Mouse (Mus musculus): Measurements from ENCODE around the gene Cd300lg.
A peak's percentile ranks its signal among the peaks of the same experiment; 100 is the strongest.

Cd300lg gene

GRCm38 (mm10) chr11:102101219-102101618 is 59.9 kb downstream of the Cd300lg start, which contains the start of gene Ppy:
TSS of gene Ppy (minus strand) at chr11:102101319.
- no peak for DNase-seq (ENCODE audit: low spot score)

DNA sequence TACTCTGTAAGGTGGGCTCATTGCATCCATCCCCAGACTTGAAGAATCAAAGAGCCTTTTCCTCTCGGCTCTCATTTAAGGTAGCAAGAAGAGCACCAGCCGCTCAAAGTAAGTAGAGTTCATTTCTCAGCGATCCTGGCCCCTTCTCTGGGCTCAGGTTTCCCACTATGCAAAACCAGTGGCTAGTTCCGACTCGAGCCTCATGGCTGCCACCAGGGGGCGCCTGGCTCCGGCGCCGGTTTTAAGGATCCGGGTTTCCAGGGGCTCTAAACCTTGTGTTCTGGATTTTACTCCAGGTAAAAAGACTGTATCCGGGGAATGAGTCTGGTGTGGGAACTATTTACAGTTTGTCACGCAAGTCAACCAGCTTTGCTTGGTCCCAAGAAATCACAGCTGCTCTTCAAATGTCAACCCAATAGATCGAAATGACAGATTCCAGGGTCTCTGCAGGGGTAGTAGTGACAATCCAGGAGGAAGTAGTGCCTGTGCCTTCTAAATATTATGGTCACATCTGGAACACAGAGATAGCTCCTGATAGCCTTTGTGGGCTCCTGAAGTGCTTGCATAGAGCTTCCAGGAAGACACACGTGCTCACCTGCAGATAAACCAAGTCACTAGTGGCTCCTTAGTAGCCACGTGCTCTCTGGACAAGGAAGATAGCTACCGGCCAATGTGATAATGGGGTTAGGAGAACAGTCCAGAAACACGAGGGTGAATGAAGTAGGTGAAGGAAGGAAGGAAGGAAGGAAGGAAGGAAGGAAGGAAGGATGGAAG is 61.4 kb downstream of the Cd300lg start:
- peak; percentile 68 for DNase-seq (ENCODE audit: low spot score)

Measured in urinary bladder, postnatal 14 days (tissue).